Mouse (Mus musculus): ENCODE data around the gene Dync1li2.

- TF ChIP-seq POLR2A (IDR thresholded peaks at IDR 0.05; ENCODE audit: borderline replicate concordance, extremely low read depth, low read depth, low read length) (no peak), CTCF (IDR thresholded peaks at IDR 0.05; ENCODE audit: insufficient read depth, low read length) (no peak)
Observed at GRCm38 (mm10) chr8:104387501-104387900, 55.3 kb downstream of the Dync1li2 start.
